Mouse (Mus musculus): ENCODE measurements around the gene Gm20518. TPM values are rescaled to one million over a fixed set of nuclear protein-coding genes. Genes with fewer than 3 reads are reported as not detected.

The Gm20518 gene
- total and polyA plus RNA-seq, 3 experiments, result 0.35 to 0.53 TPM; not detected in 1

DNA sequence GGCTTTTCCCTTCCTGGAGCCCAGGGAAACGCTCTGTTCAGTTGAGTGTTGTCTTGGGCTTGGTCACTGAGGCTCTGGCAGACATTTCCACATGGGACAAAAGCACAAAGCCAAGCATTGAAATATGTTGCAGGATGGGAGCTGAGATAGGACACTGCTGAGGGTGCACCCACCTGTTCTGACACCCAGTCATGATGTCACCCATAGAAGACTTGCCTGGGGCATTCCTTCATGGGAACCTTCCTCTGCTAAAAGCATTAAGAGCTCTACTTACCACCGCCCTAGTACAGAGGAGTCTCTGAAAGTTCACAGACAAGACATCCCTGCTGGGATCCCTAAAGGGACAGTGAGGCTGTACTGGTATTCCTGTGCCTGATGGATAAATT is 1.1 kb downstream of the Gm20518 start:
- no peak for TF ChIP-seq SMC3 (IDR thresholded peaks at IDR 0.05; ENCODE audit: low read depth, low read length)
- no peak for TF ChIP-seq MYC (IDR thresholded peaks at IDR 0.05; ENCODE audit: low read depth, low read length)
- TF ChIP-seq MAFK (IDR thresholded peaks at IDR 0.05; ENCODE audit: borderline replicate concordance, low read depth, low read length), result no peak
- no peak for TF ChIP-seq RAD21 (IDR thresholded peaks at IDR 0.05; ENCODE audit: low read depth, low read length)
- no peak for TF ChIP-seq MYB (IDR thresholded peaks at IDR 0.05; ENCODE audit: low read depth, low read length)
- no peak for TF ChIP-seq GATA1 (IDR thresholded peaks at IDR 0.05; ENCODE audit: low read depth, low read length)
- TF ChIP-seq POLR2A (IDR thresholded peaks at IDR 0.05; ENCODE audit: control insufficient read depth in 1 of 2, insufficient read depth in 1 of 2, low read depth in 1 of 2, low read length in 2 of 2, poor library complexity in 1 of 2), result no peak
- TF ChIP-seq EP300 (IDR thresholded peaks at IDR 0.05; ENCODE audit: low read depth in 1 of 2, low read length in 2 of 2), result no peak
- no peak for TF ChIP-seq BHLHE40 (IDR thresholded peaks at IDR 0.05; ENCODE audit: borderline replicate concordance, low read depth, low read length)
- no peak for TF ChIP-seq ZC3H11A (IDR thresholded peaks at IDR 0.05; ENCODE audit: low read depth, low read length)
- no peak for TF ChIP-seq ELF1 (IDR thresholded peaks at IDR 0.05; ENCODE audit: low read depth, low read length)
- TF ChIP-seq POLR2AphosphoS2 (IDR thresholded peaks at IDR 0.05; ENCODE audit: low read length), result no peak
- no peak for TF ChIP-seq MAZ (IDR thresholded peaks at IDR 0.05; ENCODE audit: low read depth, low read length)
- TF ChIP-seq MXI1 (IDR thresholded peaks at IDR 0.05; ENCODE audit: low read depth, low read length), result no peak
- no peak for TF ChIP-seq UBTF (IDR thresholded peaks at IDR 0.05; ENCODE audit: borderline replicate concordance, insufficient read depth, low read depth, low read length)
- no peak for TF ChIP-seq ZMIZ1 (IDR thresholded peaks at IDR 0.05; ENCODE audit: low read depth, low read length)
- Histone ChIP-seq H3K27ac (ENCODE audit: control insufficient read depth, low read depth, low read length) (no peak overlapping the region), H3K4me1 (ENCODE audit: control insufficient read depth in 1 of 2, insufficient read depth in 2 of 2, low read length in 2 of 2) (peaks cover 6 to 18% of the 10 kb centered on the region in 2 experiments), H3K4me3 (ENCODE audit: control insufficient read depth in 1 of 2, insufficient read depth in 1 of 2, low read depth in 2 of 2, low read length in 2 of 2) (peak overlapping the region; percentile 97 to 100), H3K9me3 (replicated peaks; ENCODE audit: insufficient read depth, low read length) (no peaks in the 10 kb centered on the region), H3K36me3 (ENCODE audit: control insufficient read depth in 1 of 2, insufficient read depth in 2 of 2, low read length in 2 of 2) (peaks cover 0 to 15% of the 10 kb centered on the region in 2 experiments; a peak in 3 of 4 replicates), H3K27me3 (ENCODE audit: control insufficient read depth in 1 of 2, insufficient read depth in 2 of 2, low read length in 2 of 2) (no peaks in the 10 kb centered on the region), H3K79me2 (ENCODE audit: control insufficient read depth, insufficient read depth, low read length, poor library complexity) (peaks cover 31% of the 10 kb centered on the region), H3K9ac (ENCODE audit: control insufficient read depth, low read depth, low read length, poor library complexity, severe bottlenecking) (peak overlapping the region; percentile 98)
- DNase-seq (ENCODE audit: low read depth, low spot score), result peak; percentile 19

DNA sequence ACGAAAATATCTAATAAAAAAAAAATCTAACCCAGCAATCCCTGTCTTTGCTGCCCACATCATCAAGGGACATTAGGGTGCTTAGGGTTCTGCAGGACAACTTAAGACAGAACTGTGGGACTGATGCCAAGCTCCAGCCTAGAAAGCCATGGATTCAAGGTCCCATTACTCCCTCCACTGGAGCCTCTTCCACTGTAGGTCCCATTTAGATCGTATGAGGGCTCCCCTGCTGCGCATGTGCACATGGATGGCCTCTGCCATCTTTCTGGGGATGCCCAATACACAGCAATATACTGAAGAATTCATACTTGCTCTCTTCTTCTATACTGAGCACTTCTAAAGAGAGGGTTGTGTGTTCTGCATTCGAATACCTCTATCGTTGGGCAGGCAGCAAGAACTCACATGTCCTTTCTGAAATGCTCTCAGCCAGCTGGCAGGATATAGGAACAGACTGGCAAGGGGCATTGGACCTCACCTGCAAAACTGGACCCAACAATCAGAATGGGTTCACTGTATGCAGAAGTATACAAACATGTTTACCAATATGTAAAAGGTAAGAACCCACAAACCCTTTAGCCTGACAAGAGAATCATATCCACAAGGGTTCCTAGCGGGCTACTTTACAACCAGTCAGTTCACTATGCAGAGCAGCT is 1.7 kb downstream of the Gm20518 start:
- Histone ChIP-seq H3K27me3 (ENCODE audit: control insufficient read depth in 1 of 2, insufficient read depth in 2 of 2, low read length in 2 of 2) (no peaks in the 10 kb centered on the region), H3K27ac (ENCODE audit: control insufficient read depth, low read depth, low read length) (no peak overlapping the region), H3K4me3 (ENCODE audit: control insufficient read depth in 1 of 2, insufficient read depth in 1 of 2, low read depth in 2 of 2, low read length in 2 of 2) (peak overlapping the region in 1 of 2 experiments; percentile 100; a peak in 1 of 4 replicates), H3K9me3 (replicated peaks; ENCODE audit: insufficient read depth, low read length) (no peaks in the 10 kb centered on the region), H3K79me2 (ENCODE audit: control insufficient read depth, insufficient read depth, low read length, poor library complexity) (peaks cover 35% of the 10 kb centered on the region), H3K9ac (ENCODE audit: control insufficient read depth, low read depth, low read length, poor library complexity, severe bottlenecking) (no peak overlapping the region; the same call in 1 of the 2 replicates), H3K36me3 (ENCODE audit: control insufficient read depth in 1 of 2, insufficient read depth in 2 of 2, low read length in 2 of 2) (peaks cover 0 to 15% of the 10 kb centered on the region in 2 experiments; a peak in 3 of 4 replicates), H3K4me1 (ENCODE audit: control insufficient read depth in 1 of 2, insufficient read depth in 2 of 2, low read length in 2 of 2) (peaks cover 6 to 18% of the 10 kb centered on the region in 2 experiments)
- TF ChIP-seq EP300 (IDR thresholded peaks at IDR 0.05; ENCODE audit: low read depth in 1 of 2, low read length in 2 of 2), result no peak
- no peak for TF ChIP-seq ZMIZ1 (IDR thresholded peaks at IDR 0.05; ENCODE audit: low read depth, low read length)
- TF ChIP-seq HCFC1 (IDR thresholded peaks at IDR 0.05; ENCODE audit: low read depth, low read length), result no peak
- no peak for TF ChIP-seq TCF12 (IDR thresholded peaks at IDR 0.05; ENCODE audit: low read depth, low read length)
- no peak for TF ChIP-seq POLR2AphosphoS5 (IDR thresholded peaks at IDR 0.05; ENCODE audit: borderline replicate concordance, low read depth, low read length)
- TF ChIP-seq MAX (IDR thresholded peaks at IDR 0.05; ENCODE audit: low read length), result no peak
- no peak for TF ChIP-seq MYB (IDR thresholded peaks at IDR 0.05; ENCODE audit: low read depth, low read length)
- no peak for TF ChIP-seq UBTF (IDR thresholded peaks at IDR 0.05; ENCODE audit: borderline replicate concordance, insufficient read depth, low read depth, low read length)
- DNase-seq (ENCODE audit: low read depth, low spot score), result no peak

Measured in MEL (cell line).